Mouse (Mus musculus) lung, adult 2 months (tissue): Measurements from ENCODE around the gene Cabp4.

Experiments used
- CTCF ChIP-seq: fragments of 200-500 bp; IDR thresholded peaks from 2 replicates; pipeline ENCODE4 v1.5.1; 2011; ENCODE audit warnings: mild to moderate bottlenecking, low read length, control low read depth; ENCODE audit not compliant: insufficient read depth
- POLR2A ChIP-seq: fragments of 200-500 bp; IDR thresholded peaks from 2 replicates; pipeline ENCODE4 v1.6.1; 2011; ENCODE audit warnings: low read depth, mild to moderate bottlenecking, control low read depth, low read length, borderline replicate concordance; ENCODE audit errors: extremely low read depth

- TF ChIP-seq CTCF = no peak
- no peak for TF ChIP-seq POLR2A
Measured at GRCm38 (mm10) chr19:4193129-4193528, 49.3 kb upstream of the Cabp4 start.
